Mouse (Mus musculus): ENCODE results near the gene Nasp. TPM values are rescaled to one million over a fixed set of nuclear protein-coding genes. Genes with fewer than 3 reads are reported as not detected.
A peak's percentile ranks its signal among the peaks of the same experiment; 100 is the strongest.

Gene Nasp
- polyA plus RNA-seq, 1 experiment: 20.0 TPM

DNA sequence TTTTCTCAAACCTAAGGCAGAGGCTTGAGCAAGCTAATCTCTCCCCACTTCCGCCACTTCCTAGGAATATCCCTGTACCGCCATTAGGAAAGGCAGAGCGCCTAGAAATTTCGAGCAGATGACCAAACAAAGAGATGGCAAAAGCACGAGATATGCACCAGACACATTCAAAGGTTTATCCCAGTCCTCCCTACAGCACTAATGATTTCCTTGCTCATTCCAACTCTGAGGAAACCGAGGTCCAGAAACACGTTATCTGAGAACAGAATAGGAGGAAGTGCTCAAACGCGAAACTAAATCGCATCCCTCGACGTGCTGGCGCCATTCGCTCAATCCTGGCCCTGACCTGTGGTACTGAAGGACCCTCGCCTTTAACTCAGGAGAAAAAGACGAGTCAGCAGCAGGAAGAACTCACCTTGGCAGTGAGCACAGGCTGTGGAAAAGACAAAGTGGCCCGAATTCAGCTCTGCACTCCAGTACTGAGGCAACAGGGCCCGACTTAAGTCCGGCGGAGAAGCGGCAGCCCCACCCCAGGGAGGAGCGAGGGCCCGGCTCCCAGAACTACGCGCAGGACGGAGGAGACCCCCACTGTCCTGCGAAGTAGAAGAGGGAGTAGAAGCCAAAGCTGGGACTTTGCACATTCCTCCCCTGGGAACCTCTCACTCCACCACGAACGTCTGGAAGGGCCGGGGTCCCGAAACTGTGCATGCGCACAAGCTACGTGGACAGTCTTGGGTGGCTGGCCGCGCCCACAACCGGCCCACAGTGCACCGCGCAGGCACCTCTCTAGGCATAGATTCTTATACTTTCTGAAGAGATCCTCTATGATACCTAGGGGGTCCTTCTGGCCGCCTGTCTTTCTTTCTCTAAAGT is 23.4 kb upstream of the Nasp start, which contains the start of gene Akr1a1:
TSS of gene Akr1a1 (minus strand) at position 757 of the 873 bp plus-strand sequence.
- Histone ChIP-seq H3K4me2 (ENCODE audit: low read depth) (peak within 1 kb of the TSS; percentile 98), H3ac (ENCODE audit: control insufficient read depth, insufficient read length) (peak within 1 kb of the TSS; percentile 27), H3K36me3 (ENCODE audit: control insufficient read depth, insufficient read depth) (peaks cover 7% of the 10 kb centered on the region), H3K4me3 (peak within 1 kb of the TSS; percentile 79), H3K27me3 (ENCODE audit: control insufficient read depth, insufficient read depth, insufficient read length) (no peaks in the 10 kb centered on the region), H3K79me2 (ENCODE audit: control insufficient read depth, insufficient read depth) (peaks cover 52% of the 10 kb centered on the region)
- TF ChIP-seq POLR2A (IDR thresholded peaks at IDR 0.05; ENCODE audit: insufficient read length, low read depth) (peak; percentile 76), REST (IDR thresholded peaks at IDR 0.05; ENCODE audit: insufficient read depth, insufficient read length) (no peak), TCF12 (IDR thresholded peaks at IDR 0.05; ENCODE audit: insufficient read depth, poor library complexity, severe bottlenecking) (no peak), CEBPB (IDR thresholded peaks at IDR 0.05; ENCODE audit: insufficient read depth, poor library complexity, severe bottlenecking) (no peak), MYOG (IDR thresholded peaks at IDR 0.05; ENCODE audit: control insufficient read depth in 1 of 3, insufficient read depth in 1 of 3, insufficient read length in 2 of 3, low read depth in 2 of 3) (no peak), TCF3 (IDR thresholded peaks at IDR 0.05; ENCODE audit: insufficient read length, low read depth) (no peak), MAX (IDR thresholded peaks at IDR 0.05; ENCODE audit: low read depth) (no peak), SRF (IDR thresholded peaks at IDR 0.05; ENCODE audit: control insufficient read depth, insufficient read length, low read depth) (no peak), MYOD1 (IDR thresholded peaks at IDR 0.05; ENCODE audit: control insufficient read depth in 1 of 3, insufficient read length in 2 of 3, low read depth in 2 of 3) (no peak), USF1 (IDR thresholded peaks at IDR 0.05; ENCODE audit: low read depth) (no peak), POLR2AphosphoS2 (IDR thresholded peaks at IDR 0.05; ENCODE audit: insufficient read length, low read depth) (peak; percentile 66), E2F4 (IDR thresholded peaks at IDR 0.05; ENCODE audit: insufficient read depth) (no peak)

DNA sequence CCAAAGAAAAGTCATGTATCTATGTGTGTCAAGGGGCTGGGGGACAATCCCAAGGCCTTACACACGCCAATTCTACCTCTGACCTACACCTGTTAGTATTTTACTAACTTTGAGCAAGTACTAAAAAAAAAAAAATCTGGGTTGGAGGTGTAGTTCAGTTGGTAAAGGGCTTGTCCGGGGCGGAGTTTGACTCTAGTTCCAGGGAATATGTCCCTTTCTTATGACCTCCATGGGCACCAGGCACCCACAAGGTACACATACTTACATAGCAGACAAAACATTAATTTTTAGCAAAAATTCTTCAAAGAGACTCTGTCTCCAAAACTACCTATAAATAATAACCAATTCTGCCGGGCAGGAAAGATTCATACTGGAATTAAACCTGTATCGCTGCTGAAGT is 22.6 kb upstream of the Nasp start:
- peak overlapping the region; percentile 79 for H3K4me3 ChIP-seq
- peak overlapping the region; percentile 27 for H3ac ChIP-seq (ENCODE audit: control insufficient read depth, insufficient read length)
- H3K79me2 ChIP-seq (ENCODE audit: control insufficient read depth, insufficient read depth): peaks cover 60% of the 10 kb centered on the region
- H3K36me3 ChIP-seq (ENCODE audit: control insufficient read depth, insufficient read depth): peaks cover 8% of the 10 kb centered on the region
- H3K4me2 ChIP-seq (ENCODE audit: low read depth): peak overlapping the region; percentile 87
- no peaks in the 10 kb centered on the region for H3K27me3 ChIP-seq (ENCODE audit: control insufficient read depth, insufficient read depth, insufficient read length)
- no peak for TF ChIP-seq E2F4 (IDR thresholded peaks at IDR 0.05; ENCODE audit: insufficient read depth)
- no peak for TF ChIP-seq MYOD1 (IDR thresholded peaks at IDR 0.05; ENCODE audit: control insufficient read depth in 1 of 3, insufficient read length in 2 of 3, low read depth in 2 of 3)
- no peak for TF ChIP-seq MYOG (IDR thresholded peaks at IDR 0.05; ENCODE audit: control insufficient read depth in 1 of 3, insufficient read depth in 1 of 3, insufficient read length in 2 of 3, low read depth in 2 of 3)
- TF ChIP-seq POLR2AphosphoS2 (IDR thresholded peaks at IDR 0.05; ENCODE audit: insufficient read length, low read depth): no peak
- no peak for TF ChIP-seq USF1 (IDR thresholded peaks at IDR 0.05; ENCODE audit: low read depth)
- no peak for TF ChIP-seq CEBPB (IDR thresholded peaks at IDR 0.05; ENCODE audit: insufficient read depth, poor library complexity, severe bottlenecking)
- no peak for TF ChIP-seq SRF (IDR thresholded peaks at IDR 0.05; ENCODE audit: control insufficient read depth, insufficient read length, low read depth)
- no peak for TF ChIP-seq MAX (IDR thresholded peaks at IDR 0.05; ENCODE audit: low read depth)

DNA sequence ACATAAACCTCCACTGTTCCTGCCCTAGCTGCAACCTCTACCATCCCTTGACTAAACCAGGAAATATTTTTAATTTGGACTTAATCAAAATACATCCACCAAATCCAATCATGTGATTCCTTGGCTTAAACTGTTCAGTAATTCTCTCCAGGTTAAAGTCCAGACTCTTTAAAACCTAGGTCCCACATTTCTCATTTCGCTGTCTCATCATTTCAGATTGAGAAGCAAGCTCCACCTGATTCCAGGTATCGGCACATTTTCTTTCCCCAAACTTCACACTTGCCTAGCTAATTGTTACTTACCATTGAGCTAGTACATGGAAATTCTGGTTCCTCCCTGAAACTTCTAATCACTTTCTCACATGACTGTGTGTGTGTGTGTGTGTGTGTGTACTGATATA is 21.7 kb upstream of the Nasp start:
- Histone ChIP-seq H3K4me2 (ENCODE audit: low read depth) (peak overlapping the region; percentile 87), H3K36me3 (ENCODE audit: control insufficient read depth, insufficient read depth) (peaks cover 18% of the 10 kb centered on the region), H3ac (ENCODE audit: control insufficient read depth, insufficient read length) (no peak overlapping the region), H3K4me3 (peak overlapping the region; percentile 79), H3K27me3 (ENCODE audit: control insufficient read depth, insufficient read depth, insufficient read length) (no peaks in the 10 kb centered on the region), H3K79me2 (ENCODE audit: control insufficient read depth, insufficient read depth) (peaks cover 70% of the 10 kb centered on the region)
- TF ChIP-seq SRF (IDR thresholded peaks at IDR 0.05; ENCODE audit: control insufficient read depth, insufficient read length, low read depth) (no peak), MYOG (IDR thresholded peaks at IDR 0.05; ENCODE audit: control insufficient read depth in 1 of 3, insufficient read depth in 1 of 3, insufficient read length in 2 of 3, low read depth in 2 of 3) (no peak), E2F4 (IDR thresholded peaks at IDR 0.05; ENCODE audit: insufficient read depth) (no peak), MAX (IDR thresholded peaks at IDR 0.05; ENCODE audit: low read depth) (no peak), POLR2AphosphoS2 (IDR thresholded peaks at IDR 0.05; ENCODE audit: insufficient read length, low read depth) (no peak), POLR2A (IDR thresholded peaks at IDR 0.05; ENCODE audit: insufficient read length, low read depth) (no peak), TCF12 (IDR thresholded peaks at IDR 0.05; ENCODE audit: insufficient read depth, poor library complexity, severe bottlenecking) (no peak), MYOD1 (IDR thresholded peaks at IDR 0.05; ENCODE audit: control insufficient read depth in 1 of 3, insufficient read length in 2 of 3, low read depth in 2 of 3) (no peak), TCF3 (IDR thresholded peaks at IDR 0.05; ENCODE audit: insufficient read length, low read depth) (no peak), REST (IDR thresholded peaks at IDR 0.05; ENCODE audit: insufficient read depth, insufficient read length) (no peak), CEBPB (IDR thresholded peaks at IDR 0.05; ENCODE audit: insufficient read depth, poor library complexity, severe bottlenecking) (no peak), USF1 (IDR thresholded peaks at IDR 0.05; ENCODE audit: low read depth) (no peak)

DNA sequence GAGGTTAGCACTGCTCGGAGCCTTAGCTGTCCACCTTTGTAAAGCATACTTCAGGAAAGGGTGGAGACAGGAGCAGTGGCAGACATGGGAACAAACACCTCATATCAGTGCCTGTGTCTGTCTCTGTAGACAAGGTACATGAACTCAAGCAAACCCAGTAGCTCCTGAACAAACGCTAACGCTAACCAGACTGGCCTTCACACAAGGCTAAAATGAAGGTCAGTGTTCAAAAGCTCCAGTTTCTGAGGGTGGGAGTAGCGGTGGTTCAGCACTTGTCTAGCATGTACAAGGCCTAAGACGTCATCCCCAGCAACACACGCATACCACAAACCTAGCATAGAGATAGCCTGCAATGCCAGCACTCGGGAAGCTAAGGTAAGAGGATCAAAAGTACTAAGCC is 17.9 kb upstream of the Nasp start:
- TF ChIP-seq MYOD1 (IDR thresholded peaks at IDR 0.05; ENCODE audit: control insufficient read depth in 1 of 3, insufficient read length in 2 of 3, low read depth in 2 of 3) (no peak), MAX (IDR thresholded peaks at IDR 0.05; ENCODE audit: low read depth) (no peak), MYOG (IDR thresholded peaks at IDR 0.05; ENCODE audit: control insufficient read depth in 1 of 3, insufficient read depth in 1 of 3, insufficient read length in 2 of 3, low read depth in 2 of 3) (no peak), SRF (IDR thresholded peaks at IDR 0.05; ENCODE audit: control insufficient read depth, insufficient read length, low read depth) (no peak), POLR2A (IDR thresholded peaks at IDR 0.05; ENCODE audit: insufficient read length, low read depth) (no peak), USF1 (IDR thresholded peaks at IDR 0.05; ENCODE audit: low read depth) (no peak), TCF3 (IDR thresholded peaks at IDR 0.05; ENCODE audit: insufficient read length, low read depth) (no peak), TCF12 (IDR thresholded peaks at IDR 0.05; ENCODE audit: insufficient read depth, poor library complexity, severe bottlenecking) (no peak)
- Histone ChIP-seq H3K4me2 (ENCODE audit: low read depth) (no peak overlapping the region), H3ac (ENCODE audit: control insufficient read depth, insufficient read length) (no peak overlapping the region), H3K27me3 (ENCODE audit: control insufficient read depth, insufficient read depth, insufficient read length) (no peaks in the 10 kb centered on the region), H3K79me2 (ENCODE audit: control insufficient read depth, insufficient read depth) (peaks cover 86% of the 10 kb centered on the region), H3K36me3 (ENCODE audit: control insufficient read depth, insufficient read depth) (peaks cover 47% of the 10 kb centered on the region), H3K4me3 (no peak overlapping the region)

Data from myocyte (in vitro differentiated cells).